Mouse (Mus musculus): ENCODE results near the gene Neu2. TPM values are rescaled to one million over a fixed set of nuclear protein-coding genes. Genes with fewer than 3 reads are reported as not detected.

Neu2 gene
- total and polyA plus RNA-seq, 3 experiments: 0.38 TPM; not detected in 2

DNA sequence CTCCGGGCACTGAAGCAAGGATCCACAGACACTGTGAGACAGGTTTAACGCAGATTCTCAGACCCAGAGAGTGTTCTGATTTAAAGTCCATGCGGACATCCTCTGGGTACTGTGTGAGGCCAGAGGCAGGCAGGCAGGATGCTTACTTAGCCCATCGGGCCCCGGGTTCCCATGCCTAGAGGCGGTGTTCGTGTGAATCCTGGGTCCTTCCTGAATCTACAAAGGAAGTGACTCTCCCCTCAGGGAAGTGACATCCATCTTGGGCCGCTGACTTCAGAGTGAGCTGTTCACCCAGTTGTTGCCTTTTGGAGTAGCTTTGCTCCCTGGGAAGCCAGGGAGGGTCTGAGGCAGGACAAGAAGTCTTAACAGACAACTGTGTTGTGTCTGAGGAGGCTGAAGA lies 130.0 kb downstream of the Neu2 start:
- Histone ChIP-seq H3K36me3 (replicated peaks) (peaks cover 98% of the 10 kb centered on the region), H3K27me3 (ENCODE audit: insufficient read depth, low read length) (no peaks in the 10 kb centered on the region), H3K9me3 (replicated peaks) (no peaks in the 10 kb centered on the region), H3K4me1 (ENCODE audit: insufficient read depth, low read depth, low read length) (peaks cover 74% of the 10 kb centered on the region), H3K4me3 (ENCODE audit: low read depth, low read length) (no peak overlapping the region)
- DNase-seq (ENCODE audit: low spot score) (no peak), ATAC-seq (ENCODE audit: extremely low read depth, insufficient number of reproducible peaks, low FRiP score, poor library complexity, severe bottlenecking) (no peak)
- TF ChIP-seq CTCF (IDR thresholded peaks at IDR 0.05; ENCODE audit: low read depth, low read length) (no peak), GATA1 (IDR thresholded peaks at IDR 0.05; ENCODE audit: borderline replicate concordance, low read length) (no peak), TAL1 (conservative IDR thresholded peaks at IDR 0.05; ENCODE audit: low read depth, low read length) (no peak), GATA2 (IDR thresholded peaks at IDR 0.05; ENCODE audit: borderline replicate concordance, low read depth, low read length) (no peak), POLR2AphosphoS5 (IDR thresholded peaks at IDR 0.05; ENCODE audit: insufficient replicate concordance, low read depth, low read length) (no peak)

- Histone ChIP-seq H3K36me3 (replicated peaks) (peaks cover 97% of the 10 kb centered on the region), H3K9me3 (replicated peaks) (no peaks in the 10 kb centered on the region), H3K27me3 (ENCODE audit: insufficient read depth, low read length) (no peaks in the 10 kb centered on the region), H3K4me3 (ENCODE audit: low read depth, low read length) (no peak overlapping the region), H3K4me1 (ENCODE audit: insufficient read depth, low read depth, low read length) (peaks cover 74% of the 10 kb centered on the region)
- ATAC-seq (ENCODE audit: extremely low read depth, insufficient number of reproducible peaks, low FRiP score, poor library complexity, severe bottlenecking) (no peak), DNase-seq (ENCODE audit: low spot score) (no peak)
- TF ChIP-seq POLR2AphosphoS5 (IDR thresholded peaks at IDR 0.05; ENCODE audit: insufficient replicate concordance, low read depth, low read length) (no peak), GATA1 (IDR thresholded peaks at IDR 0.05; ENCODE audit: borderline replicate concordance, low read length) (no peak), TAL1 (conservative IDR thresholded peaks at IDR 0.05; ENCODE audit: low read depth, low read length) (no peak), CTCF (IDR thresholded peaks at IDR 0.05; ENCODE audit: low read depth, low read length) (no peak), GATA2 (IDR thresholded peaks at IDR 0.05; ENCODE audit: borderline replicate concordance, low read depth, low read length) (no peak)
Measured at GRCm38 (mm10) chr1:87640165-87640661, 130.5 kb downstream of the Neu2 start.

GRCm38 (mm10) chr1:87643016-87643415 lies 133.3 kb downstream of the Neu2 start:
- Histone ChIP-seq H3K9me3 (replicated peaks) (no peaks in the 10 kb centered on the region), H3K36me3 (replicated peaks) (peaks cover 84% of the 10 kb centered on the region), H3K4me3 (ENCODE audit: low read depth, low read length) (no peak overlapping the region), H3K4me1 (ENCODE audit: insufficient read depth, low read depth, low read length) (peaks cover 70% of the 10 kb centered on the region), H3K27me3 (ENCODE audit: insufficient read depth, low read length) (no peaks in the 10 kb centered on the region)
- no peak for DNase-seq (ENCODE audit: low spot score)
- no peak for TF ChIP-seq GATA2 (IDR thresholded peaks at IDR 0.05; ENCODE audit: borderline replicate concordance, low read depth, low read length)
- no peak for TF ChIP-seq CTCF (IDR thresholded peaks at IDR 0.05; ENCODE audit: low read depth, low read length)
- TF ChIP-seq POLR2AphosphoS5 (IDR thresholded peaks at IDR 0.05; ENCODE audit: insufficient replicate concordance, low read depth, low read length): no peak
- TF ChIP-seq GATA1 (IDR thresholded peaks at IDR 0.05; ENCODE audit: borderline replicate concordance, low read length): no peak
- no peak for TF ChIP-seq TAL1 (conservative IDR thresholded peaks at IDR 0.05; ENCODE audit: low read depth, low read length)
- no peak for ATAC-seq (ENCODE audit: extremely low read depth, insufficient number of reproducible peaks, low FRiP score, poor library complexity, severe bottlenecking)

DNA sequence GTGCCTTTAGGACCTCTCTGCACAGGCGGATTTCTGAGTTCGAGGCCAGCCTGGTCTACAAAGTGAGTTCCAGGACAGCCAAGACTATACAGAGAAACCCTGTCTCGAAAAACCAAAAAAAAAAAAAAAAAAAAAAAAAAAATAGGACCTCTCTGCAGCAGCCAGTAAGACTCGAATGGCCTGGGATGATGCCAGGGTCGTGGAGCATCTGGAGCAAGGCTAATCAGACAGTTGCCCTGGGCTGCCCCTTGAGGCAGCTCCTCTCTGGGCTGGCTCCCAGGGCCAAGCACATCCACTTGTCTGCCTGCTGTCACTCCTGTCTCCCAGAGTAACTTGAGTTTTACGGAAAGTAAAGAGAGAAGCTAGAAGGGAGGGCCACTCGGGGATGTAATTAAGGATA lies 135.4 kb downstream of the Neu2 start:
- DNase-seq (ENCODE audit: low spot score) (no peak), ATAC-seq (ENCODE audit: extremely low read depth, insufficient number of reproducible peaks, low FRiP score, poor library complexity, severe bottlenecking) (no peak)
- Histone ChIP-seq H3K4me3 (ENCODE audit: low read depth, low read length) (no peak overlapping the region; the same call in 1 of the 2 replicates), H3K36me3 (replicated peaks) (peaks cover 81% of the 10 kb centered on the region), H3K4me1 (ENCODE audit: insufficient read depth, low read depth, low read length) (peaks cover 73% of the 10 kb centered on the region), H3K9me3 (replicated peaks) (no peaks in the 10 kb centered on the region), H3K27me3 (ENCODE audit: insufficient read depth, low read length) (no peaks in the 10 kb centered on the region)
- TF ChIP-seq TAL1 (conservative IDR thresholded peaks at IDR 0.05; ENCODE audit: low read depth, low read length) (no peak), GATA1 (IDR thresholded peaks at IDR 0.05; ENCODE audit: borderline replicate concordance, low read length) (no peak), GATA2 (IDR thresholded peaks at IDR 0.05; ENCODE audit: borderline replicate concordance, low read depth, low read length) (no peak), POLR2AphosphoS5 (IDR thresholded peaks at IDR 0.05; ENCODE audit: insufficient replicate concordance, low read depth, low read length) (no peak), CTCF (IDR thresholded peaks at IDR 0.05; ENCODE audit: low read depth, low read length) (no peak)

GRCm38 (mm10) chr1:87645748-87646147 lies 136.1 kb downstream of the Neu2 start:
- H3K4me3 ChIP-seq (ENCODE audit: low read depth, low read length): peak overlapping the region; percentile 5; the same call in 1 of the 2 replicates
- DNase-seq (ENCODE audit: low spot score) (no peak), ATAC-seq (ENCODE audit: extremely low read depth, insufficient number of reproducible peaks, low FRiP score, poor library complexity, severe bottlenecking) (peak; percentile 66)
- TF ChIP-seq CTCF (IDR thresholded peaks at IDR 0.05; ENCODE audit: low read depth, low read length) (no peak), GATA2 (IDR thresholded peaks at IDR 0.05; ENCODE audit: borderline replicate concordance, low read depth, low read length) (no peak), GATA1 (IDR thresholded peaks at IDR 0.05; ENCODE audit: borderline replicate concordance, low read length) (no peak), POLR2AphosphoS5 (IDR thresholded peaks at IDR 0.05; ENCODE audit: insufficient replicate concordance, low read depth, low read length) (no peak), TAL1 (conservative IDR thresholded peaks at IDR 0.05; ENCODE audit: low read depth, low read length) (no peak)
- no peaks in the 10 kb centered on the region for H3K27me3 ChIP-seq (ENCODE audit: insufficient read depth, low read length)
- H3K9me3 ChIP-seq (replicated peaks): no peaks in the 10 kb centered on the region
- peaks cover 80% of the 10 kb centered on the region for H3K36me3 ChIP-seq (replicated peaks)
- peaks cover 80% of the 10 kb centered on the region for H3K4me1 ChIP-seq (ENCODE audit: insufficient read depth, low read depth, low read length)

Other genes with a start within 250 kb of the Neu2 start
- gene Efhd1, start 245.5 kb upstream of the Neu2 start, total RNA-seq (2014; fragmentation: Nextera tagmentation): not detected in 2 replicates
- 0.27 and 0.87 TPM in 2 replicates for gene Efhd1, start 245.5 kb upstream of the Neu2 start, total RNA-seq (2017)
- gene Efhd1, start 245.5 kb upstream of the Neu2 start, polyA plus RNA-seq (2012): not detected in 2 replicates
- gene Gigyf2, start 182.9 kb upstream of the Neu2 start, total RNA-seq (2014; fragmentation: Nextera tagmentation): 122 and 139 TPM in 2 replicates
- 82.4 and 93.3 TPM in 2 replicates for gene Gigyf2, start 182.9 kb upstream of the Neu2 start, total RNA-seq (2017)
- gene Gigyf2, start 182.9 kb upstream of the Neu2 start, polyA plus RNA-seq (2012): 18.8 and 26.7 TPM in 2 replicates
- not detected in 2 replicates for gene Kcnj13, start 115.2 kb upstream of the Neu2 start, total RNA-seq (2014; fragmentation: Nextera tagmentation)
- 0.12 and 0.16 TPM in 2 replicates for gene Kcnj13, start 115.2 kb upstream of the Neu2 start, total RNA-seq (2017)
- gene Kcnj13, start 115.2 kb upstream of the Neu2 start, polyA plus RNA-seq (2012): not detected in 2 replicates
- not detected in 2 replicates for gene Snorc, start 39.6 kb upstream of the Neu2 start, total RNA-seq (2014; fragmentation: Nextera tagmentation)
- gene Snorc, start 39.6 kb upstream of the Neu2 start, total RNA-seq (2017): not detected in 2 replicates
- not detected in 2 replicates for gene Snorc, start 39.6 kb upstream of the Neu2 start, polyA plus RNA-seq (2012)
- gene Ngef, start 64.0 kb downstream of the Neu2 start, total RNA-seq (2014; fragmentation: Nextera tagmentation): not detected in 2 replicates
- gene Ngef, start 64.0 kb downstream of the Neu2 start, total RNA-seq (2017): 0.16 TPM in 1 of 2 replicates, not detected in the other
- gene Ngef, start 64.0 kb downstream of the Neu2 start, polyA plus RNA-seq (2012): not detected in 2 replicates
- 186 and 188 TPM in 2 replicates for gene Inpp5d, start 110.4 kb downstream of the Neu2 start, total RNA-seq (2014; fragmentation: Nextera tagmentation)
- 214 and 238 TPM in 2 replicates for gene Inpp5d, start 110.4 kb downstream of the Neu2 start, total RNA-seq (2017)
- gene Inpp5d, start 110.4 kb downstream of the Neu2 start, polyA plus RNA-seq (2012): 113 and 122 TPM in 2 replicates
- gene Atg16l1, start 246.0 kb downstream of the Neu2 start, total RNA-seq (2014; fragmentation: Nextera tagmentation): 48.1 and 66.2 TPM in 2 replicates
- gene Atg16l1, start 246.0 kb downstream of the Neu2 start, total RNA-seq (2017): 72.0 and 82.2 TPM in 2 replicates
- 6.6 and 10.3 TPM in 2 replicates for gene Atg16l1, start 246.0 kb downstream of the Neu2 start, polyA plus RNA-seq (2012)